Mouse (Mus musculus): ENCODE measurements at regions not wholly inside any gene's neighbourhood (a gene's known extent, or its start where the extent isn't known, plus 50 kb on each side); places are given as distances from the start of the nearest gene placed in this dataset.
A peak's percentile ranks its signal among the peaks of the same experiment; 100 is the strongest.
"Not testable (repeated sequence)": the region's sequence is repeated elsewhere in the genome, so short reads cannot be mapped to it uniquely, and the experiment has no call there.

- Histone ChIP-seq H3K27me3 (replicated peaks) (no peaks in the 10 kb centered on the region), H3K4me1 (no peaks in the 10 kb centered on the region), H3K9ac (no peak overlapping the region), H3K4me3 (replicated peaks) (no peak overlapping the region), H3K36me3 (no peaks in the 10 kb centered on the region), H3K9me3 (no peaks in the 10 kb centered on the region), H3K4me2 (no peak overlapping the region), H3K27ac (no peak overlapping the region)
- no peak for ATAC-seq (ENCODE audit: insufficient read depth, low FRiP score, low read depth)
- WGBS, result 62% methylated on average over 7 of the region's 7 CpGs
These were observed 148.6 kb upstream of the Ajap1 start for GRCm38 (mm10) chr4:153631161-153631560.

GRCm38 (mm10) chr4:153632056-153632455 is 149.4 kb upstream of the Ajap1 start:
- Histone ChIP-seq H3K9me3 (no peaks in the 10 kb centered on the region), H3K4me3 (replicated peaks) (no peak overlapping the region), H3K9ac (no peak overlapping the region), H3K4me2 (no peak overlapping the region), H3K27me3 (replicated peaks) (no peaks in the 10 kb centered on the region), H3K27ac (no peak overlapping the region), H3K36me3 (no peaks in the 10 kb centered on the region), H3K4me1 (no peaks in the 10 kb centered on the region)
- 90% methylated on average over 5 of the region's 5 CpGs for WGBS
- ATAC-seq (ENCODE audit: insufficient read depth, low FRiP score, low read depth), result no peak

DNA sequence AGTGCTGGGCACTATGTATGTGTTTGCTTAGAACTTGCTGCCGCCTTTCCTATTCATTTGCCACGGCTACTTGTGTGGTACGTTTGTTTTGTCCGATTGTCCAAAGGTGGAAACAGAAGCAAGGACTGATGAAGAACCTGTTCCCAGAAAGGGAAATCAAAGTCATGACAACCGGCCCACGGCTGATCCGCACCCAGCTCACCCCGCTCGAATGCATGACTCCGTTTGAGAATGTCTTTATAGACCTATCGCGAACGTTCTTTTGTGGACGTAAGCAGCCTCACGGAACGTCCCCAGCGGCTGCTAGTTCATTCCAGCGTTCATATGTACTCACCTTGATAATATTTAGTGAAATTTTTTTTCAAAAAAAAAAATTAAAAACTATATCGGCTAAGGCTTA is 149.9 kb upstream of the Ajap1 start:
- Histone ChIP-seq H3K4me3 (replicated peaks) (no peak overlapping the region), H3K27ac (no peak overlapping the region), H3K27me3 (replicated peaks) (no peaks in the 10 kb centered on the region), H3K36me3 (no peaks in the 10 kb centered on the region), H3K4me2 (no peak overlapping the region), H3K9ac (no peak overlapping the region), H3K4me1 (no peaks in the 10 kb centered on the region), H3K9me3 (no peaks in the 10 kb centered on the region)
- 83% methylated on average over 19 of the region's 19 CpGs for WGBS
- ATAC-seq (ENCODE audit: insufficient read depth, low FRiP score, low read depth), result no peak

DNA sequence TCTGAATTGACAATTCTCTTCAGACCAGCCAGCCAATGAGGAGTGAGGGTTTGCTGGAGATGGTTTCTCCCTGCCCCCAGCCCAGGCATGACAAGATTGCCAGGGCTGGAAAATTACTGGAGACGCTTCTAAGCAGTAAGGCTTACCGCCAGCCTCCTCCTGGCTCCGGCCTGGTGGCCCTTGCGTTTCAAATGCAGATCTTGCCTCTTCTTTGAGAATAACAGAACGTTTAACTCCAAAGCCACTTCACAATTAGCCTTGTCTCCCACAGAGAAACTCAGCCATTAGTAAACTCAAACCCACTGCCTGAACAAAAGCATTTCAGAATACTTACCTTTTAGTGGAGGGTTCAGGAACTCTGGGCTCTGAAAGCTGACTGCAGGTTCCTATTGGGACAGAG is 150.6 kb upstream of the Ajap1 start:
- no peak overlapping the region for H3K9ac ChIP-seq
- H3K27me3 ChIP-seq (replicated peaks), result no peaks in the 10 kb centered on the region
- no peaks in the 10 kb centered on the region for H3K4me1 ChIP-seq
- whole genome bisulfite sequencing, result 35% methylated on average over 5 of the region's 5 CpGs
- no peak for ATAC-seq (ENCODE audit: insufficient read depth, low FRiP score, low read depth)
- H3K27ac ChIP-seq, result no peak overlapping the region
- no peak overlapping the region for H3K4me2 ChIP-seq
- H3K9me3 ChIP-seq, result no peaks in the 10 kb centered on the region
- H3K36me3 ChIP-seq, result no peaks in the 10 kb centered on the region
- H3K4me3 ChIP-seq (replicated peaks), result no peak overlapping the region

- Histone ChIP-seq H3K4me3 (replicated peaks) (no peak overlapping the region), H3K9me3 (no peaks in the 10 kb centered on the region), H3K27me3 (replicated peaks) (no peaks in the 10 kb centered on the region), H3K9ac (no peak overlapping the region), H3K4me2 (no peak overlapping the region), H3K27ac (no peak overlapping the region), H3K36me3 (no peaks in the 10 kb centered on the region), H3K4me1 (no peaks in the 10 kb centered on the region)
- WGBS, result 36% methylated on average over 15 of the region's 15 CpGs
- ATAC-seq (ENCODE audit: insufficient read depth, low FRiP score, low read depth), result no peak
These were observed 151.7 kb upstream of the Ajap1 start for GRCm38 (mm10) chr4:153634221-153634881.

DNA sequence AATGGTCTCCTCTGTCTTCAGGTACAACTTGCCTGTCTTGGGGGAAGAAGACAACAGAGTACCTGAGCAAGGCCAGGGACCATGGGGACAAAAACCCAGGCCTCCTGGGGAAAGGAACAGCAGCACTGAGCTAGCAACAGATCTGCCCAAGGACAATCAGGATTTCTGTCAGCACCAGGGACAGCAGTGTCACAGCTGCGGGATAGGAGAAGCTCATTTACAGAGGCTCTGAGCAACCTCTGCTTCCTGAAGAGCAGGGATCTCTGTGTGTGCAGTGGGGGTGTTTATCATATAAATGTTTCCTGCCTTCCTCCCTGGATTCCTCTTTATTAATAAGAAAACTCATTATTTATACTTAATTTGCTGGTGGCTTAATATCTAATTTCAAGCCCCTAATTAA is 155.4 kb upstream of the Ajap1 start:
- Histone ChIP-seq H3K4me2 (no peak overlapping the region), H3K4me3 (replicated peaks) (no peak overlapping the region), H3K27me3 (replicated peaks) (no peaks in the 10 kb centered on the region), H3K36me3 (no peaks in the 10 kb centered on the region), H3K9ac (no peak overlapping the region), H3K9me3 (no peaks in the 10 kb centered on the region), H3K27ac (no peak overlapping the region), H3K4me1 (no peaks in the 10 kb centered on the region)
- no peak for ATAC-seq (ENCODE audit: insufficient read depth, low FRiP score, low read depth)
- 7% methylated on average over 1 of the region's 1 CpGs for WGBS

DNA sequence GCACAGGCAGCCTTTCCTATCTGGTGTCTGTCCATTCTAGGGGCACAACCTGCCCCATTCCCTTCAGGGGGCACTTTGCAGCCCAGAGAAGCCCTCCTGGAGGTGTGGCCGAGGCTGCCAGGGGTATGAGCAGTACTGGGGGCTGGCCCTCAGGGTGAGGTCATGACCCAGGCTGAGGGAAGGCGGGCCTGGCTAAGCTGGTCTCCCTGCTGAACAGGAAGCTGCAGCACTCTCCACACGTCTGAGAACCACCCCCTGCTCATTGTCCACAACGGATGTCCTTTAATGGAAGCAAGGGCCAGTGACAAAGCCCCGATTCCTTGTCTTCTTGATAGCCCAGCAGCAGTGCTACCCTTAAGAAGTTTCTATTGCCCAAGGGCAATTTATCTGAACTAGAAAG is 169.2 kb upstream of the Ajap1 start:
- no peak overlapping the region for H3K4me2 ChIP-seq
- H3K4me1 ChIP-seq, result no peaks in the 10 kb centered on the region
- no peak overlapping the region for H3K9ac ChIP-seq
- H3K4me3 ChIP-seq (replicated peaks), result no peak overlapping the region
- no peaks in the 10 kb centered on the region for H3K36me3 ChIP-seq
- H3K9me3 ChIP-seq, result no peaks in the 10 kb centered on the region
- H3K27me3 ChIP-seq (replicated peaks), result no peaks in the 10 kb centered on the region
- no peak overlapping the region; the same call in 1 of the 2 replicates for H3K27ac ChIP-seq
- WGBS, result 6% methylated on average over 5 of the region's 5 CpGs
- ATAC-seq (ENCODE audit: insufficient read depth, low FRiP score, low read depth), result peak; percentile 56; the same call in 1 of the 2 replicates

DNA sequence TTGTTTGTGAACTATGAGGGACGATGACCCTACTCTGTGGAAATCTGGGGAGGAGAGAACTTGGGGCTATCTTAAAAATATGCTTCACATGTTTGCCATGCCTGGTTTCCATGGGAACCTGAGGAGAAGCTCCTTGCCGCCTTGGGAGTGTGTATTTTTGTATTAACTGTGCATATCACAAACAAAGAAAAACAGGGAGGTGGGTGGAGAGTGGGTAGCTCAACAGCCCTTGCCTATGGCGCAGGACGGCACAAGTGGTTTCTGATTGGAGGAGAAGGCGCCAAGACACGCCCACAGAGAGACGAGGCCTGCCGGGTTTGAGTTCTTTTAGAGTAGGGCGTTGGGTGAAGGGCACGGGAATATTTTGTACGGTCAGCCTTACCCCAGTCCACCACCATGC is 170.2 kb upstream of the Ajap1 start:
- WGBS, result 78% methylated on average over 11 of the region's 11 CpGs
- no peak for ATAC-seq (ENCODE audit: insufficient read depth, low FRiP score, low read depth)

GRCm38 (mm10) chr4:153662731-153663130 is 180.1 kb upstream of the Ajap1 start:
- WGBS, result 81% methylated on average over 7 of the region's 7 CpGs
- H3K4me1 ChIP-seq, result no peaks in the 10 kb centered on the region
- H3K27ac ChIP-seq, result no peak overlapping the region
- H3K4me3 ChIP-seq (replicated peaks), result no peak overlapping the region
- no peak overlapping the region for H3K9ac ChIP-seq
- ATAC-seq (ENCODE audit: insufficient read depth, low FRiP score, low read depth), result no peak
- H3K9me3 ChIP-seq, result no peaks in the 10 kb centered on the region
- no peaks in the 10 kb centered on the region for H3K36me3 ChIP-seq
- no peaks in the 10 kb centered on the region for H3K27me3 ChIP-seq (replicated peaks)
- H3K4me2 ChIP-seq, result no peak overlapping the region

More for the DNA sequence above, 170.2 kb upstream of the Ajap1 start:
- no peaks in the 10 kb centered on the region for H3K36me3 ChIP-seq
- H3K27ac ChIP-seq, result no peak overlapping the region
- H3K9me3 ChIP-seq, result no peaks in the 10 kb centered on the region
- no peak overlapping the region for H3K4me2 ChIP-seq
- H3K9ac ChIP-seq, result no peak overlapping the region
- no peaks in the 10 kb centered on the region for H3K27me3 ChIP-seq (replicated peaks)
- H3K4me1 ChIP-seq, result no peaks in the 10 kb centered on the region
- H3K4me3 ChIP-seq (replicated peaks), result no peak overlapping the region

DNA sequence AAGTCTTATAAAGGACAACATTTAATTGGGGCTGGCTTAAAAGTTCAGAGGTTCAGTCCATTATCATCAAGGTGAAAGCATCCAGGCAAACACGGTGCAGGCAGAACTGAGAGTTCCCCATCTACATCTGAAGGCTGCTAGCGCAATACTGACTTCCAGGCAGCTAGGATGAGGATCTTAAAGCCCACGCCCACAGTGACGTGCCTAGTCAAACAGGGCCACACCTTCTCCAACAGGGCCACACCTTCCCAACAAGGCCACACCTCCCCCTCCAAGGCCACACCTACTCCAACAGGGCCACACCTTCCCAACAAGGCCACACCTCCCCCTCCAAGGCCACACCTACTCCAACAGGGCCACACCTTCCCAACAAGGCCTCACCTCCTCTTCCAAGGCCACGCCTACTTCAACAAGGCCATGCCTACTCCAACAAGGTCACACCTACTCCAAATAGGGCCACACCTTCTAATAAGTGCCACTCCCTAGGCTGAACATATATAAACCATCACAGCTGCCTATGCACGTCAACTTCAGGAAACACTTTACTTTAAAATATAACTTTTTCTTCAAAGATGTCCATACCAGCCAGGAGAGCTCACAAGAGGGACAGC is 184.1 kb upstream of the Ajap1 start:
- not testable (repeated sequence) for H3K27me3 ChIP-seq (replicated peaks); H3K9me3 ChIP-seq; H3K4me3 ChIP-seq (replicated peaks); H3K9ac ChIP-seq; H3K4me2 ChIP-seq; H3K4me1 ChIP-seq; H3K36me3 ChIP-seq; H3K27ac ChIP-seq; ATAC-seq (ENCODE audit: insufficient read depth, low FRiP score, low read depth)
- WGBS, result 71% methylated on average over 6 of the region's 6 CpGs

- WGBS, result 71% methylated on average over 4 of the region's 4 CpGs
- no peak for ATAC-seq (ENCODE audit: insufficient read depth, low FRiP score, low read depth)
These were observed 186.5 kb upstream of the Ajap1 start for GRCm38 (mm10) chr4:153669070-153669469.

GRCm38 (mm10) chr4:153670216-153670615 is 187.6 kb upstream of the Ajap1 start:
- ATAC-seq (ENCODE audit: insufficient read depth, low FRiP score, low read depth), result no peak
- Histone ChIP-seq H3K4me2 (no peak overlapping the region), H3K27ac (no peak overlapping the region), H3K36me3 (no peaks in the 10 kb centered on the region), H3K9me3 (no peaks in the 10 kb centered on the region), H3K4me1 (no peaks in the 10 kb centered on the region), H3K27me3 (replicated peaks) (no peaks in the 10 kb centered on the region), H3K9ac (no peak overlapping the region), H3K4me3 (replicated peaks) (no peak overlapping the region)
- 83% methylated on average over 13 of the region's 13 CpGs for WGBS

More at GRCm38 (mm10) chr4:153669070-153669469, 186.5 kb upstream of the Ajap1 start:
- H3K9ac ChIP-seq, result no peak overlapping the region
- H3K4me1 ChIP-seq, result no peaks in the 10 kb centered on the region
- H3K9me3 ChIP-seq, result no peaks in the 10 kb centered on the region
- H3K4me2 ChIP-seq, result no peak overlapping the region
- H3K4me3 ChIP-seq (replicated peaks), result no peak overlapping the region
- no peak overlapping the region for H3K27ac ChIP-seq
- H3K27me3 ChIP-seq (replicated peaks), result no peaks in the 10 kb centered on the region
- H3K36me3 ChIP-seq, result no peaks in the 10 kb centered on the region
